ENCODE assay signal across 9 mouse cellular contexts in the genomic region with DNA sequence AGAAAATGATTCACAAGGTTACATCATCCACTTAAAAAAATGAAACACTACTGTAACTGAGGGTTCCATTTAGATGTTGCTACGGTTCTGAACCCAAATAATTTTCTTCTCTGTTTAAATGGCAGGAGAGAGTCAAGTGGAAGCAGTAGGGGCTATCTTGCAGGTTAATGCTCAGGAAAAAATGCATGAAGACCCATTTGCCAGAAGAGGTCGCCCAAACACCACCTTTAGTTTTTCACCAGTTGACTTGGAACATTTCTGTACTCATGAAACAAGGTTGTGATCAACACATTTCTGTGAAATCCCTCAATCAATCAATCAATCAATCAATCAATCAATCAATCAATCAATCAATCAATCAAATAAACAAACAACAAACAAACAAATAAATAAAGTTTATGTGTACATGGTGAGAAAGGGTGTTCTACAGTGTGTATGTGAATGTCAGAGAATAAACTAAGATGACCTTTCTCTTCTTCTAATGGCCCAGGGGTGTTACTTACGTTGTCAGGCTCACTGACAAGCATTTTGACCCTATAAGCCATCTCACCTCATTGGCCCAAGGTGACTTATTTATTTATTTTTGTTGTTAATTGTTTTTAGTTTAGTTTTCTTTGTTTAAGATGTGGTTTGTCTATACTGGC.
DNase-seq lines count a peak whose midpoint lies in the region; ATAC-seq and TF ChIP-seq lines count a peak whose summit lies in the region.
"Had no signal": no experiment of that assay in that cellular context is flagged by ENCODE, and none has a peak within 500 bp of the region (broad histone marks: within the 10 kb centered on the region; RNA-seq: fewer than 3 reads in every experiment).

No protein-coding gene starts in this region.

- H3K9ac ChIP-seq in ES-E14 (ENCODE audit: insufficient read depth, low read depth, low read length, poor library complexity, severe bottlenecking), result no peak overlapping the region
- H3K9ac ChIP-seq in midbrain, embryonic 11.5 days (ENCODE audit: low read length), result no peak overlapping the region
- H3K9ac ChIP-seq: liver, embryonic 14.5 days had no signal

- no peak for TF ChIP-seq POLR2A in brain, embryonic 14.5 days (IDR thresholded peaks at IDR 0.05; ENCODE audit: borderline replicate concordance, extremely low read depth, insufficient read depth, insufficient read length, poor library complexity, severe bottlenecking)

- no peaks in the 10 kb centered on the region for H3K27me3 ChIP-seq in midbrain, embryonic 11.5 days (ENCODE audit: control insufficient read depth, insufficient read depth, low read length)

- no peaks in the 10 kb centered on the region for H3K36me3 ChIP-seq in ES-E14 (ENCODE audit: control insufficient read depth, insufficient read depth, low read length, poor library complexity, severe bottlenecking)
- H3K36me3 ChIP-seq in midbrain, embryonic 11.5 days (ENCODE audit: control insufficient read depth, insufficient read depth, low read length), result no peaks in the 10 kb centered on the region

- no peak overlapping the region for H3K4me3 ChIP-seq in layer of hippocampus, adult 2 months
- no peak overlapping the region for H3K4me3 ChIP-seq in ES-E14 (ENCODE audit: insufficient read depth in 1 of 2, low read depth in 1 of 2, low read length in 2 of 2, poor library complexity in 1 of 2, severe bottlenecking in 1 of 2)
- no peak overlapping the region for H3K4me3 ChIP-seq in midbrain, embryonic 11.5 days (ENCODE audit: low read depth, low read length)

- no peaks in the 10 kb centered on the region for H3K4me1 ChIP-seq in ES-E14 (ENCODE audit: control insufficient read depth in 2 of 2, insufficient read depth in 2 of 2, low read length in 2 of 2, poor library complexity in 1 of 2)
- no peaks in the 10 kb centered on the region for H3K4me1 ChIP-seq in midbrain, embryonic 11.5 days (ENCODE audit: control insufficient read depth, insufficient read depth, low read length)

- H3K27ac ChIP-seq in layer of hippocampus, adult 2 months, result no peak overlapping the region
- no peak overlapping the region for H3K27ac ChIP-seq in ES-E14 (ENCODE audit: insufficient read depth, low read depth, low read length, poor library complexity, severe bottlenecking)
- no peak overlapping the region for H3K27ac ChIP-seq in midbrain, embryonic 11.5 days (ENCODE audit: low read depth, low read length)
- H3K27ac ChIP-seq: liver, embryonic 14.5 days had no signal

- H3K9me3 ChIP-seq in ES-E14 (ENCODE audit: control insufficient read depth, insufficient read depth, low read depth, low read length), result no peaks in the 10 kb centered on the region
- no peaks in the 10 kb centered on the region for H3K9me3 ChIP-seq in midbrain, embryonic 11.5 days (ENCODE audit: control insufficient read depth, low read length)

- H3K4me2 ChIP-seq in midbrain, embryonic 11.5 days, result no peak overlapping the region

- in situ Hi-C loops in ES-E14 (cut with MboI; ENCODE audit: low sequenced_read_pairs in 2 of 2, unreplicated experiment in 2 of 2), result no loop called here

- 22% methylated on average over 3 of the region's 3 CpGs for WGBS in midbrain, embryonic 11.5 days

- DNase-seq in layer of hippocampus, adult 2 months (ENCODE audit: low spot score in 2 of 2), result peak; percentile 36 to 61
- no peak for DNase-seq in layer of hippocampus, postnatal 36 days
- DNase-seq in ES-E14 (ENCODE audit: low read depth, low spot score), result no peak
- DNase-seq in brain, embryonic 14.5 days (ENCODE audit: low read depth), result peak; percentile 91
- peak; percentile 90 for DNase-seq in midbrain, embryonic 11.5 days (ENCODE audit: low spot score, missing footprints)
- DNase-seq in testis, postnatal 10 days (ENCODE audit: low spot score), result no peak
- DNase-seq in heart, adult 8-10 months (ENCODE audit: low spot score), result no peak

- TF ChIP-seq CTCF in layer of hippocampus, adult 2 months (conservative IDR thresholded peaks at IDR 0.05), result peak; percentile 78
- peak; percentile 74 for TF ChIP-seq CTCF in brain, embryonic 14.5 days (IDR thresholded peaks at IDR 0.05; ENCODE audit: borderline replicate concordance, extremely low read depth, insufficient read depth, insufficient read length)

- ATAC-seq in granulocyte monocyte progenitor cell, adult 5-6 weeks (replicated peaks; ENCODE audit: poor library complexity, severe bottlenecking), result 0 out of 2 replicates have a peak, but pooled peaks have one; percentile 25
- peak; percentile 68; the same call in 1 of the 2 replicates for ATAC-seq in midbrain, embryonic 11.5 days (ENCODE audit: low FRiP score)

TF ChIP-seq in ES-E14, 5 proteins besides CTCF, POLR2A, EP300 and RAD21:
- no peak for TF ChIP-seq HCFC1 (IDR thresholded peaks at IDR 0.05; ENCODE audit: borderline replicate concordance, insufficient read depth, low read length)
- TF ChIP-seq MAFK (IDR thresholded peaks at IDR 0.05; ENCODE audit: insufficient read depth, low read depth, low read length), result no peak
- peak; percentile 26; the same call in 1 of the 2 replicates for TF ChIP-seq ZC3H11A (IDR thresholded peaks at IDR 0.05; ENCODE audit: borderline replicate concordance, low read depth, low read length)
- TF ChIP-seq CHD2 (IDR thresholded peaks at IDR 0.05; ENCODE audit: low read depth, low read length), result no peak
- TF ChIP-seq ZNF384 (IDR thresholded peaks at IDR 0.05; ENCODE audit: low read depth, low read length), result no peak
TF ChIP-seq in ES-E14: peak in this region for 1.

Comparison
In these comparisons a context has a peak if more than half of its experiments do, and no peak if none do; other contexts are left out.
1. DNase-seq: peak in layer of hippocampus, adult 2 months (2 of 2), brain, embryonic 14.5 days (single experiment) and midbrain, embryonic 11.5 days (single experiment); none in layer of hippocampus, postnatal 36 days (0 of 2), ES-E14 (single experiment), testis, postnatal 10 days (single experiment) and heart, adult 8-10 months (single experiment).